ENCODE assay signal across 16 mouse cellular contexts in the genomic region with DNA sequence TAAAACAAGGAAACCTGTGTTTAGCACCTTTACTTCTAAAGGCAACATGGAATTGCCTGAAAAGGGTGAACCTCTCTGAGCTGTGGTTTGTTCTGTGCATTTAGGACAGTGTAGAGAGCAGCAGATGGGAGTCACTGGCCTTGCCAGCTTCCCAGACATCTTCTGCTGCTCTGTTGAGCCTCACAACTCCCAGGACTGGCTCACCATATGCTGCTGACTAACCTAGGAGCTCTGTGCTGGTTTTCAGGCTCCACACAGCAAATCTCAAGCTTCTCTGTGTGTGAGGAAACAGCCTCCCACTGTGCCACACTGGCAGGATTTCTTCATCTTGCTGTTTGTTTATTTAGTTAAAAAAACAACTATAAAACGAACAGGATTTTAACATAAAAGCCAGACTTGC. TPM values are rescaled to one million over a fixed set of nuclear protein-coding genes. Genes with fewer than 3 reads are reported as not detected.
A peak's percentile ranks its signal among the peaks of the same experiment; 100 is the strongest.
DNase-seq lines count a peak whose midpoint lies in the region; ATAC-seq and TF ChIP-seq lines count a peak whose summit lies in the region.
"Had no signal": no experiment of that assay in that cellular context is flagged by ENCODE, and none has a peak within 500 bp of the region (broad histone marks: within the 10 kb centered on the region; RNA-seq: fewer than 3 reads in every experiment).

No protein-coding gene starts in this region.

- no peak overlapping the region; the same call in 1 of the 2 replicates for H3K27ac ChIP-seq in hindbrain, postnatal 0 days
- H3K27ac ChIP-seq in hindbrain, embryonic 13.5 days, result no peak overlapping the region
- H3K27ac ChIP-seq in embryonic facial prominence, embryonic 10.5 days (replicated peaks), result no peak overlapping the region
- H3K27ac ChIP-seq: hindbrain, embryonic 12.5 days; macrophage; midbrain, embryonic 15.5 days; neural tube, embryonic 12.5 days had no signal

- no peaks in the 10 kb centered on the region for H3K9me3 ChIP-seq in hindbrain, postnatal 0 days (ENCODE audit: low read length)
- no peaks in the 10 kb centered on the region for H3K9me3 ChIP-seq in hindbrain, embryonic 13.5 days
- H3K9me3 ChIP-seq in embryonic facial prominence, embryonic 10.5 days, result no peaks in the 10 kb centered on the region
- H3K9me3 ChIP-seq: heart, embryonic 12.5 days; hindbrain, embryonic 12.5 days; midbrain, embryonic 15.5 days; neural tube, embryonic 12.5 days had no signal

- H3K9ac ChIP-seq in hindbrain, postnatal 0 days (replicated peaks; ENCODE audit: low read length), result no peak overlapping the region
- H3K9ac ChIP-seq in hindbrain, embryonic 13.5 days, result no peak overlapping the region
- H3K9ac ChIP-seq: heart, embryonic 12.5 days; hindbrain, embryonic 12.5 days; midbrain, embryonic 15.5 days; neural tube, embryonic 12.5 days had no signal

- H3K4me1 ChIP-seq in hindbrain, postnatal 0 days (ENCODE audit: insufficient read depth, low read length), result no peaks in the 10 kb centered on the region
- no peaks in the 10 kb centered on the region for H3K4me1 ChIP-seq in hindbrain, embryonic 13.5 days (replicated peaks)
- H3K4me1 ChIP-seq in embryonic facial prominence, embryonic 10.5 days, result no peaks in the 10 kb centered on the region
- H3K4me1 ChIP-seq: heart, embryonic 12.5 days; hindbrain, embryonic 12.5 days; midbrain, embryonic 15.5 days; neural tube, embryonic 12.5 days had no signal

- H3K27me3 ChIP-seq in hindbrain, postnatal 0 days (ENCODE audit: insufficient read depth, low read length), result no peaks in the 10 kb centered on the region
- H3K27me3 ChIP-seq in hindbrain, embryonic 13.5 days, result no peaks in the 10 kb centered on the region
- no peaks in the 10 kb centered on the region for H3K27me3 ChIP-seq in embryonic facial prominence, embryonic 10.5 days (replicated peaks; ENCODE audit: low read depth, poor library complexity, severe bottlenecking)
- H3K27me3 ChIP-seq: heart, embryonic 12.5 days; hindbrain, embryonic 12.5 days; midbrain, embryonic 15.5 days; neural tube, embryonic 12.5 days had no signal

- 33% methylated on average over 1 of the region's 1 CpGs for WGBS in hindbrain, postnatal 0 days
- whole genome bisulfite sequencing in hindbrain, embryonic 13.5 days, result 44% methylated on average over 1 of the region's 1 CpGs
- 35% methylated on average over 1 of the region's 1 CpGs for WGBS in embryonic facial prominence, embryonic 10.5 days

- ATAC-seq in hindbrain, postnatal 0 days, result peak; percentile 80
- ATAC-seq in hindbrain, embryonic 13.5 days (ENCODE audit: low FRiP score), result no peak
- ATAC-seq: activated CD4-positive, CD25-positive, alpha-beta regulatory T cell, adult 4 months; CD4-positive, CD25-positive, alpha-beta regulatory T cell, adult 4 months; midbrain, embryonic 15.5 days had no signal

- DNase-seq in hindbrain, postnatal 0 days (ENCODE audit: low spot score), result peak; percentile 54
- peak; percentile 24 to 30 for DNase-seq in right cerebral cortex, postnatal 10 days (ENCODE audit: low spot score in 2 of 2)
- DNase-seq in right cerebral cortex, postnatal 4 days, result no peak
- peak; percentile 52 to 67 for DNase-seq in cerebellum, postnatal 25 days
- DNase-seq in heart, postnatal 4 days, result no peak
- no peak for DNase-seq in embryonic facial prominence, embryonic 10.5 days (ENCODE audit: low spot score)
- DNase-seq: gastrocnemius, postnatal 36 days had no signal

- H3K36me3 ChIP-seq in hindbrain, postnatal 0 days (ENCODE audit: insufficient read depth, low read length), result no peaks in the 10 kb centered on the region
- H3K36me3 ChIP-seq in hindbrain, embryonic 13.5 days, result no peaks in the 10 kb centered on the region
- H3K36me3 ChIP-seq in embryonic facial prominence, embryonic 10.5 days (replicated peaks), result no peaks in the 10 kb centered on the region
- H3K36me3 ChIP-seq: heart, embryonic 12.5 days; hindbrain, embryonic 12.5 days; midbrain, embryonic 15.5 days; neural tube, embryonic 12.5 days had no signal

- no peak for TF ChIP-seq CTCF in hindbrain, postnatal 0 days (IDR thresholded peaks at IDR 0.05; ENCODE audit: low read depth)

- no peak overlapping the region for H3K4me3 ChIP-seq in hindbrain, postnatal 0 days (ENCODE audit: low read length)
- H3K4me3 ChIP-seq in hindbrain, embryonic 13.5 days, result no peak overlapping the region
- no peak overlapping the region for H3K4me3 ChIP-seq in embryonic facial prominence, embryonic 10.5 days
- H3K4me3 ChIP-seq: erythroblast, embryonic 14.5 days; heart, embryonic 12.5 days; hindbrain, embryonic 12.5 days; midbrain, embryonic 15.5 days; neural tube, embryonic 12.5 days had no signal

- H3K4me2 ChIP-seq in hindbrain, postnatal 0 days (ENCODE audit: low read depth, low read length), result no peak overlapping the region
- no peak overlapping the region for H3K4me2 ChIP-seq in hindbrain, embryonic 13.5 days
- H3K4me2 ChIP-seq: heart, embryonic 12.5 days; hindbrain, embryonic 12.5 days; midbrain, embryonic 15.5 days; neural tube, embryonic 12.5 days had no signal

RNA-seq across cellular contexts. Expression of a gene that starts 53.1 kb away (rescaled TPM):
- total RNA-seq in hindbrain, postnatal 0 days (2014; rRNA removed), result 0.43 and 1.7 TPM in 2 replicates
- 0.51 and 0.54 TPM in 2 replicates for polyA plus RNA-seq in hindbrain, postnatal 0 days (2015; fragmentation: Nextera tagmentation; extraction: Ambion mirVana)
- 0.48 and 0.60 TPM in 2 replicates for polyA plus RNA-seq in hindbrain, embryonic 13.5 days (2015; fragmentation: Nextera tagmentation; extraction: Ambion mirVana)
- total RNA-seq in heart, postnatal 4 days (2021), result 1 to 10 TPM; 1.1 to 1.2 TPM
- polyA plus RNA-seq in embryonic facial prominence, embryonic 10.5 days (2016; fragmentation: Nextera tagmentation; extraction: Ambion mirVana), result 1.5 and 1.6 TPM in 2 replicates
- polyA plus RNA-seq: activated CD4-positive, CD25-positive, alpha-beta regulatory T cell, adult 4 months; CD4-positive, CD25-positive, alpha-beta regulatory T cell, adult 4 months had no signal

Comparison
In these comparisons a context has a peak if more than half of its experiments do, and no peak if none do; other contexts are left out.
1. DNase-seq: peak in hindbrain, postnatal 0 days (single experiment), right cerebral cortex, postnatal 10 days (2 of 2) and cerebellum, postnatal 25 days (2 of 2); none in right cerebral cortex, postnatal 4 days (single experiment), heart, postnatal 4 days (single experiment) and embryonic facial prominence, embryonic 10.5 days (single experiment).